Mouse (Mus musculus): Measurements from ENCODE around the gene Phf24. TPM values are rescaled to one million over a fixed set of nuclear protein-coding genes. Genes with fewer than 3 reads are reported as not detected.

The Phf24 gene
- polyA plus RNA-seq, 1 experiment = not detected

DNA sequence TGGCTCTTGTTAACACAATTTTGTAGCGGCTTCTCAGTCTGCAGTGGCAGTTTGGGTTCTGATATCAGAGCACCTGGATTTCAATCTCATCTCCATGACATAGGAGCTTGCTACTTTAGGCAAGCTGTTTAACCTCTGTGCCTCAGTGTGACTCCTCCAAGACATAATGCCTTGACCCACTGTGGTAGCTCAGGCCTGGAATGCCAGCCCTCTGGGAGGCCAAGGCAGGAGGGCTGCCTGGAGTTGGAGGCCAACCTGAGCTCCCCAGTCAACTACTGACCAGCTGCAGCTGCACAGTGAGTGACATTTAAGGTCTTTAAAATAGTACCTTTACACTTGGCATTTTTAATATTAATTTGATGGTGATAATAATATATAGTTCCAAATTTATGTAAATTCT, 494 bp upstream of the Phf24 start:
- Histone ChIP-seq H3K4me3 (no peak overlapping the region), H3K4me2 (ENCODE audit: low read depth) (no peak overlapping the region), H3ac (ENCODE audit: control insufficient read depth, insufficient read length) (no peak overlapping the region), H3K79me2 (ENCODE audit: control insufficient read depth, insufficient read depth) (no peaks in the 10 kb centered on the region), H3K36me3 (ENCODE audit: control insufficient read depth, insufficient read depth) (no peaks in the 10 kb centered on the region), H3K27me3 (ENCODE audit: control insufficient read depth, insufficient read depth, insufficient read length) (peaks cover 46% of the 10 kb centered on the region)
- TF ChIP-seq TCF12 (IDR thresholded peaks at IDR 0.05; ENCODE audit: insufficient read depth, poor library complexity, severe bottlenecking) (no peak), E2F4 (IDR thresholded peaks at IDR 0.05; ENCODE audit: insufficient read depth) (no peak), MYOD1 (IDR thresholded peaks at IDR 0.05; ENCODE audit: control insufficient read depth in 1 of 3, insufficient read length in 2 of 3, low read depth in 2 of 3) (no peak), USF1 (IDR thresholded peaks at IDR 0.05; ENCODE audit: low read depth) (no peak)

DNA sequence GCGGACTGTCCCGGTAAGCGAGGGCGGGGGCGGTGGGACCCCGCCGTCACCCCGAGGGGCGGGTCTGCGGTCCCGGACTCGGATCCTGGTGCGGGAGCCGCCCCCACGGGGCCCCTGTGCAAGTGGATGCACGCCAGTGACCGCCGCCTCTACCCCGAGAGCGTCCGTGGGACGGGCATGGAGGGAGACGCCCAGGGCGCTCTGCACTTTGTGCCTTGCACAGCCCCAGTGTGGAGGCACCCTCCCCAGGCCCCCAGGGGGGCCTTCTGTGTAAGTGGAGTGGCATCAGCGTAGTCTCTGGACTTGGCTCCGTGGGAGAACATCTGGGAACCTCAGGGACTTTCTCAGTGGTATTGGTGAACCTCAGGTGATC, 928 bp downstream of the Phf24 start:
- H3ac ChIP-seq (ENCODE audit: control insufficient read depth, insufficient read length) = no peak overlapping the region
- no peak overlapping the region for H3K4me3 ChIP-seq
- H3K36me3 ChIP-seq (ENCODE audit: control insufficient read depth, insufficient read depth) = no peaks in the 10 kb centered on the region
- TF ChIP-seq MAX (IDR thresholded peaks at IDR 0.05; ENCODE audit: low read depth) (no peak), TCF3 (IDR thresholded peaks at IDR 0.05; ENCODE audit: insufficient read length, low read depth) (no peak), MYOD1 (IDR thresholded peaks at IDR 0.05; ENCODE audit: control insufficient read depth in 1 of 3, insufficient read length in 2 of 3, low read depth in 2 of 3) (no peak), REST (IDR thresholded peaks at IDR 0.05; ENCODE audit: insufficient read depth, insufficient read length) (no peak), POLR2A (IDR thresholded peaks at IDR 0.05; ENCODE audit: insufficient read length, low read depth) (no peak), E2F4 (IDR thresholded peaks at IDR 0.05; ENCODE audit: insufficient read depth) (no peak), CEBPB (IDR thresholded peaks at IDR 0.05; ENCODE audit: insufficient read depth, poor library complexity, severe bottlenecking) (no peak), POLR2AphosphoS2 (IDR thresholded peaks at IDR 0.05; ENCODE audit: insufficient read length, low read depth) (no peak), USF1 (IDR thresholded peaks at IDR 0.05; ENCODE audit: low read depth) (no peak), MYOG (IDR thresholded peaks at IDR 0.05; ENCODE audit: control insufficient read depth in 1 of 3, insufficient read depth in 1 of 3, insufficient read length in 2 of 3, low read depth in 2 of 3) (no peak), TCF12 (IDR thresholded peaks at IDR 0.05; ENCODE audit: insufficient read depth, poor library complexity, severe bottlenecking) (no peak), SRF (IDR thresholded peaks at IDR 0.05; ENCODE audit: control insufficient read depth, insufficient read length, low read depth) (no peak)
- no peak overlapping the region for H3K4me2 ChIP-seq (ENCODE audit: low read depth)
- no peaks in the 10 kb centered on the region for H3K79me2 ChIP-seq (ENCODE audit: control insufficient read depth, insufficient read depth)
- peaks cover 54% of the 10 kb centered on the region for H3K27me3 ChIP-seq (ENCODE audit: control insufficient read depth, insufficient read depth, insufficient read length)

DNA sequence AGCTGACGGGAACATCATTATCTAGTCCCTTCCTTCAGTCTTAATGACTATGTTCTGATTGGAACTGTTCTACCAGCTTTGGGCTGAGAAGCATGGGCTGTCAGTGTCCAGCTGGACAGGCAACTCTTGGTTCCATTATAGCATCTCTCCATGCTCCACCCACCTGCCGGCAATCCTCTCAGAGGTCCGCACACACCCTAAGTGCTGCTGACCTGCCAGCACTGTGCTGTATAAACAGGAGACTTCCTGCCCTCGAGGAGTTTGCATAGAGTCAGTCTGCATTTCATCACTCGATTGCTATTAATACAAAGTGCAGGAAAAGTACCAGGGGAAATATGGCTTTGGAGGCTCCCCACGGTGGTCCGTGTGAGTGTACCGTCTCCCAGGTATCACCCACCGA, 4.3 kb downstream of the Phf24 start:
- Histone ChIP-seq H3K36me3 (ENCODE audit: control insufficient read depth, insufficient read depth) (no peaks in the 10 kb centered on the region), H3ac (ENCODE audit: control insufficient read depth, insufficient read length) (no peak overlapping the region), H3K79me2 (ENCODE audit: control insufficient read depth, insufficient read depth) (no peaks in the 10 kb centered on the region), H3K4me3 (no peak overlapping the region), H3K27me3 (ENCODE audit: control insufficient read depth, insufficient read depth, insufficient read length) (peaks cover 68% of the 10 kb centered on the region), H3K4me2 (ENCODE audit: low read depth) (no peak overlapping the region)
- no peak for TF ChIP-seq POLR2A (IDR thresholded peaks at IDR 0.05; ENCODE audit: insufficient read length, low read depth)
- no peak for TF ChIP-seq POLR2AphosphoS2 (IDR thresholded peaks at IDR 0.05; ENCODE audit: insufficient read length, low read depth)
- TF ChIP-seq TCF12 (IDR thresholded peaks at IDR 0.05; ENCODE audit: insufficient read depth, poor library complexity, severe bottlenecking) = no peak
- no peak for TF ChIP-seq MYOD1 (IDR thresholded peaks at IDR 0.05; ENCODE audit: control insufficient read depth in 1 of 3, insufficient read length in 2 of 3, low read depth in 2 of 3)

DNA sequence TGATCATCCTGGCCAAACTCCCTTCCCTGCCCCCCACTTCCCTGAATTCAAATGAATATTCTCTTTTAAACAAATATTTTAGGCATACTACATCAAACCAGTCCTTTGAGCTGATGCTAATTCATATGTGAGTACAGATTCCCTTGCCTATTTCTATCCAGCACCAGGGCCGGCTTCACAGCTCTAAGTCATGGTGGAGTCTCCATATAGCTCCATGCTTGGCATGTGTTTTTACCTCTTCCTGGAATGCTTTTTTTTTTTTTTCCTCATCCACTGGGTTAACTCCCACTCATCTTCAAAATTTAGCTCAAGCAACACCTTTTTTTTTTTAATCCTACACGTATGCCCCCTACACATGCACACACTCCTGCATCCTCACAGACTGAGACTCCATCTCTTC, 5.1 kb downstream of the Phf24 start:
- Histone ChIP-seq H3K27me3 (ENCODE audit: control insufficient read depth, insufficient read depth, insufficient read length) (peaks cover 60% of the 10 kb centered on the region), H3ac (ENCODE audit: control insufficient read depth, insufficient read length) (no peak overlapping the region), H3K4me2 (ENCODE audit: low read depth) (no peak overlapping the region), H3K79me2 (ENCODE audit: control insufficient read depth, insufficient read depth) (no peaks in the 10 kb centered on the region), H3K36me3 (ENCODE audit: control insufficient read depth, insufficient read depth) (no peaks in the 10 kb centered on the region), H3K4me3 (no peak overlapping the region)
- TF ChIP-seq CEBPB (IDR thresholded peaks at IDR 0.05; ENCODE audit: insufficient read depth, poor library complexity, severe bottlenecking) (no peak), USF1 (IDR thresholded peaks at IDR 0.05; ENCODE audit: low read depth) (no peak), SRF (IDR thresholded peaks at IDR 0.05; ENCODE audit: control insufficient read depth, insufficient read length, low read depth) (no peak), REST (IDR thresholded peaks at IDR 0.05; ENCODE audit: insufficient read depth, insufficient read length) (no peak), E2F4 (IDR thresholded peaks at IDR 0.05; ENCODE audit: insufficient read depth) (no peak), POLR2A (IDR thresholded peaks at IDR 0.05; ENCODE audit: insufficient read length, low read depth) (no peak), MYOG (IDR thresholded peaks at IDR 0.05; ENCODE audit: control insufficient read depth in 1 of 3, insufficient read depth in 1 of 3, insufficient read length in 2 of 3, low read depth in 2 of 3) (no peak), POLR2AphosphoS2 (IDR thresholded peaks at IDR 0.05; ENCODE audit: insufficient read length, low read depth) (no peak), TCF3 (IDR thresholded peaks at IDR 0.05; ENCODE audit: insufficient read length, low read depth) (no peak), MYOD1 (IDR thresholded peaks at IDR 0.05; ENCODE audit: control insufficient read depth in 1 of 3, insufficient read length in 2 of 3, low read depth in 2 of 3) (no peak)

DNA sequence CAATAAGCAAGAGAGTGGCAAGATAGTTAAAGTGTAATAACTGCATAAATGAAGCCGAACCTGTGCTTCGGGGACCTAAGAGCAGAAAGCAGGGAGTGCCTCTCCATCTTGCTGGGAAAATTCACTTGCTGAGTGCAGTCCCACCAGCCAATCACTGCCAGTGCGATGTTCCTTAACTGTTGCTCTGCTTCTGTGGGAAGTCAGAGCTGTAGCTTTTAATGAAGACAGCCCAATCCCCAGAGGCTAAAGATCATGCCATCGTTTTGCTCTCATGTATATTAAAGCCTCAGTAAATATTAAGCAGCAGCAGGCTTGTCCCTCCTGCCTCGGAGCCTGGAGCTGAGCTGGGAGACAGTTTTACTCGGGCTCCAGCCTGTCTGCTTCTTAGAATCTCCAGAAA, 5.6 kb downstream of the Phf24 start:
- peaks cover 55% of the 10 kb centered on the region for H3K27me3 ChIP-seq (ENCODE audit: control insufficient read depth, insufficient read depth, insufficient read length)
- H3K4me2 ChIP-seq (ENCODE audit: low read depth) = no peak overlapping the region
- no peak overlapping the region for H3K4me3 ChIP-seq
- no peaks in the 10 kb centered on the region for H3K79me2 ChIP-seq (ENCODE audit: control insufficient read depth, insufficient read depth)
- H3ac ChIP-seq (ENCODE audit: control insufficient read depth, insufficient read length) = no peak overlapping the region
- TF ChIP-seq MYOG (IDR thresholded peaks at IDR 0.05; ENCODE audit: control insufficient read depth in 1 of 3, insufficient read depth in 1 of 3, insufficient read length in 2 of 3, low read depth in 2 of 3) (no peak), TCF12 (IDR thresholded peaks at IDR 0.05; ENCODE audit: insufficient read depth, poor library complexity, severe bottlenecking) (no peak), MAX (IDR thresholded peaks at IDR 0.05; ENCODE audit: low read depth) (no peak), TCF3 (IDR thresholded peaks at IDR 0.05; ENCODE audit: insufficient read length, low read depth) (no peak), POLR2A (IDR thresholded peaks at IDR 0.05; ENCODE audit: insufficient read length, low read depth) (no peak), USF1 (IDR thresholded peaks at IDR 0.05; ENCODE audit: low read depth) (no peak), SRF (IDR thresholded peaks at IDR 0.05; ENCODE audit: control insufficient read depth, insufficient read length, low read depth) (no peak), MYOD1 (IDR thresholded peaks at IDR 0.05; ENCODE audit: control insufficient read depth in 1 of 3, insufficient read length in 2 of 3, low read depth in 2 of 3) (no peak), REST (IDR thresholded peaks at IDR 0.05; ENCODE audit: insufficient read depth, insufficient read length) (no peak), POLR2AphosphoS2 (IDR thresholded peaks at IDR 0.05; ENCODE audit: insufficient read length, low read depth) (no peak), CEBPB (IDR thresholded peaks at IDR 0.05; ENCODE audit: insufficient read depth, poor library complexity, severe bottlenecking) (no peak), E2F4 (IDR thresholded peaks at IDR 0.05; ENCODE audit: insufficient read depth) (no peak)
- no peaks in the 10 kb centered on the region for H3K36me3 ChIP-seq (ENCODE audit: control insufficient read depth, insufficient read depth)

All from myocyte (in vitro differentiated cells).